Mouse (Mus musculus) olfactory bulb, adult 2 months (tissue): ENCODE data around the gene Sp6. TPM values are rescaled to one million over a fixed set of nuclear protein-coding genes. Genes with fewer than 3 reads are reported as not detected.

Source experiments
- H3K27ac ChIP-seq: fragments of 200-500 bp; 2 replicates; pipeline ENCODE4 v1.5.1; 2012; ENCODE audit warnings: low read depth, low read length; ENCODE audit not compliant: insufficient read depth
- H3K4me1 ChIP-seq: fragments of 200-500 bp; 2 replicates; pipeline ENCODE4 v1.6.1; 2012; ENCODE audit warnings: low read length; ENCODE audit not compliant: control insufficient read depth, insufficient read depth
- H3K4me3 ChIP-seq: fragments of 200-500 bp; 2 replicates; pipeline ENCODE4 v1.5.1; 2012; ENCODE audit warnings: mild to moderate bottlenecking, low read depth, low read length, moderate library complexity; ENCODE audit not compliant: insufficient read depth
- CTCF ChIP-seq: fragments of 200-500 bp; IDR thresholded peaks from 2 replicates; pipeline ENCODE4 v1.5.1; 2012; ENCODE audit warnings: low read depth, mild to moderate bottlenecking, low read length, moderate library complexity; ENCODE audit not compliant: insufficient read depth
- POLR2A ChIP-seq: fragments of 200-500 bp; IDR thresholded peaks from 2 replicates; pipeline ENCODE4 v1.6.1; 2012; ENCODE audit warnings: mild to moderate bottlenecking, low read depth, low read length, moderate library complexity; ENCODE audit not compliant: insufficient read depth
- WGBS: fragments of 180-500 bp; shearing (Covaris S2); methylation state at CpG from one replicate; pipeline ENCODE4 v1.1.7; 2018; 5-methylcytosine and 5-hydroxymethylcytosine counted together
- polyA plus RNA-seq: library from polyadenylated mRNA; stranded (reverse); fragments of >200 nt; gene quantifications from 2 replicates; pipeline ENCODE4 v1.2.4, GENCODE M21; 2012; ENCODE audit warnings: low replicate concordance; ENCODE audit not compliant: missing spikeins, insufficient read depth, insufficient read length

Sp6 gene
- polyA plus RNA-seq, 1 experiment = not detected

GRCm38 (mm10) chr11:97069333-97069732 is 56.1 kb downstream of the Sp6 start:
- TF ChIP-seq POLR2A = no peak
- no peak for TF ChIP-seq CTCF
- H3K27ac ChIP-seq = no peak overlapping the region
- 76% methylated on average over 1 of the region's 1 CpGs for whole genome bisulfite sequencing

GRCm38 (mm10) chr11:97069770-97070169 is 56.6 kb downstream of the Sp6 start:
- no peak overlapping the region for H3K27ac ChIP-seq
- H3K4me1 ChIP-seq = no peaks in the 10 kb centered on the region
- WGBS = 94% methylated on average over 2 of the region's 2 CpGs
- H3K4me3 ChIP-seq = no peak overlapping the region
- TF ChIP-seq POLR2A (no peak), CTCF (no peak)

More at GRCm38 (mm10) chr11:97069333-97069732, 56.1 kb downstream of the Sp6 start:
- Histone ChIP-seq H3K4me1 (no peaks in the 10 kb centered on the region), H3K4me3 (no peak overlapping the region)

GRCm38 (mm10) chr11:97071129-97071528 is 57.9 kb downstream of the Sp6 start:
- TF ChIP-seq POLR2A (no peak), CTCF (no peak)
- WGBS = 84% methylated on average over 1 of the region's 1 CpGs

GRCm38 (mm10) chr11:97072533-97072932 is 59.3 kb downstream of the Sp6 start:
- Histone ChIP-seq H3K27ac (no peak overlapping the region), H3K4me3 (no peak overlapping the region), H3K4me1 (no peaks in the 10 kb centered on the region)
- WGBS = 28% methylated on average over 3 of the region's 3 CpGs
- TF ChIP-seq CTCF (no peak), POLR2A (no peak)

More at GRCm38 (mm10) chr11:97071129-97071528, 57.9 kb downstream of the Sp6 start:
- Histone ChIP-seq H3K4me3 (no peak overlapping the region), H3K4me1 (no peaks in the 10 kb centered on the region), H3K27ac (no peak overlapping the region)

GRCm38 (mm10) chr11:97074235-97074634 is 61.0 kb downstream of the Sp6 start:
- no peak for TF ChIP-seq POLR2A
- no peak for TF ChIP-seq CTCF
- Histone ChIP-seq H3K4me1 (no peaks in the 10 kb centered on the region), H3K27ac (no peak overlapping the region), H3K4me3 (no peak overlapping the region)
- WGBS = 83% methylated on average over 8 of the region's 8 CpGs

Other genes with a start within 250 kb of the Sp6 start
- not detected in 2 replicates for gene Snx11, start 235.8 kb upstream of the Sp6 start, polyA plus RNA-seq
- gene Cbx1, start 224.3 kb upstream of the Sp6 start, polyA plus RNA-seq = not detected in 2 replicates
- gene Nfe2l1, start 183.4 kb upstream of the Sp6 start, polyA plus RNA-seq = 349 TPM in 1 of 2 replicates, not detected in the other
- not detected in 2 replicates for gene Copz2, start 163.5 kb upstream of the Sp6 start, polyA plus RNA-seq
- not detected in 2 replicates for gene Cdk5rap3, start 96.9 kb upstream of the Sp6 start, polyA plus RNA-seq
- gene Prr15l, start 85.3 kb upstream of the Sp6 start, polyA plus RNA-seq = not detected in 2 replicates
- gene Pnpo, start 69.4 kb upstream of the Sp6 start, polyA plus RNA-seq = not detected in 2 replicates
- gene Sp2, start 30.4 kb upstream of the Sp6 start, polyA plus RNA-seq = not detected in 2 replicates
- not detected in 2 replicates for gene Scrn2, start 16.5 kb downstream of the Sp6 start, polyA plus RNA-seq
- not detected in 2 replicates for gene Lrrc46, start 28.0 kb downstream of the Sp6 start, polyA plus RNA-seq
- not detected in 2 replicates for gene Mrpl10, start 28.2 kb downstream of the Sp6 start, polyA plus RNA-seq
- not detected in 2 replicates for gene Osbpl7, start 37.2 kb downstream of the Sp6 start, polyA plus RNA-seq
- not detected in 2 replicates for gene Tbx21, start 101.9 kb downstream of the Sp6 start, polyA plus RNA-seq
- gene Tbkbp1, start 138.1 kb downstream of the Sp6 start, polyA plus RNA-seq = not detected in 2 replicates
- 234 TPM in 1 of 2 replicates, not detected in the other for gene Kpnb1, start 174.5 kb downstream of the Sp6 start, polyA plus RNA-seq